Mouse (Mus musculus): ENCODE data around the gene Cltc.

The Cltc gene

DNA sequence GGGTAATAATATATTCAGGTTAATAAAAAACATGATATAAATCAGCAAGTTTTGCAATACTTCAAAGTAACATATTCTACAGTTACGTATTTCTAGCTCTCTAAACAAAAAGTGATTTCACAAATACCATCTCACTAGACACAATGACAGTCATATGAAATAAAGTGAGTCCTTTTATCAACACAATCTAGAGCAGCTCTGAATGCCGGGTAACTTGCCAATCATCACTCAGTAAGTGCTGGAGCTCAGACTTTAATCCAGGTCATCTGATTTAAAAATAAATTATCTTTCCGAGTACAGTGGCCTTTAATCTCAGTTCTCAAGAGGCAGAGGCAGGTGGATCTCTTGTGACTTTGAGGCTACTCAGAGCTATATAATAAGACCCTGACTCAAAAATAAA, 75.9 kb downstream of the Cltc start:
- no peak for DNase-seq

GRCm38 (mm10) chr11:86680729-86681128, 76.6 kb downstream of the Cltc start:
- peak; percentile 49 for DNase-seq

GRCm38 (mm10) chr11:86678957-86679356, 78.4 kb downstream of the Cltc start:
- DNase-seq, result peak; percentile 57

DNA sequence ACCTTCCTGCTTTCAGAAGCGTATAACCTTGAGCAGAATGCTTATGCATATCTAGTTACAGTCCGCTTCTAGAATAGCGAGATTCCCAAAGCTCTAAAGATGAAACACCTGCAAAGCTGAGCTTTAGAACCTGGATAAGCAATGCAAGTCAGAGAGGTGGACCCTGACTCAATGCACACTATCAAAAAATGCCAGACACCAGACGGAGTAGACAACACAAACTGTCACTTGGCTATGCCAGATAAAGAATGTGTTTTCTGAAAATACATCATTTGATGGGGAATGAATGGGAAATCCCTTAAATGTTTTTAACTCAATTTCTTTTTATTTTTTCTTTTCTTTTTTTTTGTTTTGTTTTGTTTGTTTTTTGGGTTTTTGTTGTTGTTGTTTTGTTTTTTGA, 81.8 kb downstream of the Cltc start:
- no peak for DNase-seq

- no peak for DNase-seq
Observed at GRCm38 (mm10) chr11:86672772-86673171, 84.6 kb downstream of the Cltc start.

- no peak for DNase-seq
Observed at GRCm38 (mm10) chr11:86671041-86671675, 86.2 kb downstream of the Cltc start.

- DNase-seq, result no peak
Observed at GRCm38 (mm10) chr11:86668169-86668568, 89.2 kb downstream of the Cltc start.

- no peak for DNase-seq
Observed at GRCm38 (mm10) chr11:86667553-86667952, 89.8 kb downstream of the Cltc start.

GRCm38 (mm10) chr11:86664406-86664805, 93.0 kb downstream of the Cltc start:
- no peak for DNase-seq

GRCm38 (mm10) chr11:86663977-86664376, 93.4 kb downstream of the Cltc start:
- no peak for DNase-seq

GRCm38 (mm10) chr11:86662986-86663895, 94.1 kb downstream of the Cltc start:
- DNase-seq, result no peak

GRCm38 (mm10) chr11:86657863-86658262, 99.5 kb downstream of the Cltc start:
- peak; percentile 25 for DNase-seq

DNA sequence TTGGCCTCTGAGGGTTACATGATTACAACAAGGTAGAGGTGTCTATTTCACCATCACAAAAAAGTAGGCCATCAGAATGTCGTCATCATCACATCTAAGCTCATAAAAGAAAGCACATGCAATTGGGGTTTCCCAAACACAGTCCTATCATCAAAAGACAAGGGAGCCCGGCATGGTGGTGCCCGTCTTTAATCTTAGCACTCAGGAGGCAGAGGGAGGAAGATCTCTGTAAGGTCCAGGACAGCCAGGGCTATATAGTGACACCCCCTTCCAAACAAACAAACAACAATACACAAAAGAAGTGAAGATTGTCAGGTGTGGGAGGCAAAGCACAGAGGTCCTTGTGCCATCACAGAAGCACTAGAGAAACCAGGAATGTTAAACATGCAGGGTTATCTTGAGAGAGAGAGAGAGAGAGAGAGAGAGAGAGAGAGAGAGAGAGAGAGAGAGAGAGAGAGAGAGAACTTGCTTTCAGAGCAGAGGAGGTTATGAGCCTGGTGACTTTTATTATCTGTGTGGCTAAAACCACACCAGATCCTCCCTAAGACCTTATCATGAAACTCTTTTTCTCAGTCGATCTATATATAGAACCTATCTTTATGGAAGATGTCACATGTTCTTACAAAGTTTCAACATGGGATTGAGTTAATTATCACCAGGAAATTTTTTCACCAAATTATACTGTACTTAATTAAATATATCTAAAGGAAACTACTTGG, 100.4 kb downstream of the Cltc start:
- no peak for DNase-seq

DNA sequence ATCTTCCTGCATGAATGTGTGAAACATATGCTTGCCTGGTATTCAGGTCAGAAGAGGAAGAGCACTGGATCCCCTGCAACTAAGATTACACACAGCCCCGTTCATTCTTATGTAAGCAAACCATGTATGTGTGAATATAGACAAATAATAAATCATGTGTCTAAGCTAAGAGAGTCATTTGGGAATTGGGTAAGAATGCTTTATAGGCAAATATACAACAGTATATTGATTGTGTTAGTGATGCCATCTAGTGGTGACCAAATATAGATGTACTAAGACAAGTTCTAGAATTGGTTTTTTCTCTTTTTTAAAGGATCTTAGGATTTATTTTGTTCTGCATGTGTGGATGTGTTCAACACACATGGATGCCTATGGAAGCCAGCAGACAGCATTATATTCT, 101.7 kb downstream of the Cltc start:
- DNase-seq, result peak; percentile 15

DNA sequence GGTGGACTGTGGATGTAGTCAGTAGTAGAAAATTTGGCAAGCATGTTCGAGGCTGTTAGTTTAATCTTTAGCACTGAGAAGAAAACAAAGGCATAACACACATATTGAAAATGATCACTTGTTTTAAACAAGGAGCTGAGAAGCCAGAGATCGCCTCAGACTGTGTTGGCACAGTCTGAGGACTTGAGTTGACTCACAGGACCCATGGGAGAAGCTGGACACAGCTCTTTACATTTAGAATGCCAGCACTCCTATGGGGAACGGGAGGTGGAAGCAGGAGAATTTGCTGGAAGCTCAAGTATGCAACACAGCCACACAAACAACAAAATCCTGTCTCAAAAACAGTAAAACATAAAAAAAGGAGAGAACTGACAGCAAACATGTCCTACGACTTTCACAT, 103.3 kb downstream of the Cltc start:
- no peak for DNase-seq

GRCm38 (mm10) chr11:86653446-86653845, 103.9 kb downstream of the Cltc start:
- DNase-seq, result peak; percentile 87

GRCm38 (mm10) chr11:86652578-86652979, 104.8 kb downstream of the Cltc start:
- DNase-seq, result peak; percentile 44

GRCm38 (mm10) chr11:86650676-86651075, 106.7 kb downstream of the Cltc start:
- no peak for DNase-seq

DNA sequence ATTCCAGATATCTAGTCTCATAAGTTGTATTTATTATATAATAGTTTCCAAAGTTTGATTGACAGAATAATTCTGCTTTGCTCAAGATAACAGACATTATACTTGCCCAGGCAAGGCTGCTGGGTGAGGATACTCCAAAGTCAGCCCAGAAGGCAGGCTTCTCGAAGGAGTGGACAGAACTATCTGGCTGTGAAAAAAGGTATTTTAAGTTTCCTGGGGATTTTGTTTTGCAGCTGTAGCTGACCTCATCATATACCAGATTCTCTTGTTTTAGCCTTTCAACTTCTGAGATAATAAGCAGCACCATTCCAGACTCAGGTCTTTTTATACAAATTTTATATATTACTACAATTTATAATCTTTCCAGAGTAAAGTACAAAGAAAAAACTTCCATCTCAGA, 107.8 kb downstream of the Cltc start:
- no peak for DNase-seq

DNA sequence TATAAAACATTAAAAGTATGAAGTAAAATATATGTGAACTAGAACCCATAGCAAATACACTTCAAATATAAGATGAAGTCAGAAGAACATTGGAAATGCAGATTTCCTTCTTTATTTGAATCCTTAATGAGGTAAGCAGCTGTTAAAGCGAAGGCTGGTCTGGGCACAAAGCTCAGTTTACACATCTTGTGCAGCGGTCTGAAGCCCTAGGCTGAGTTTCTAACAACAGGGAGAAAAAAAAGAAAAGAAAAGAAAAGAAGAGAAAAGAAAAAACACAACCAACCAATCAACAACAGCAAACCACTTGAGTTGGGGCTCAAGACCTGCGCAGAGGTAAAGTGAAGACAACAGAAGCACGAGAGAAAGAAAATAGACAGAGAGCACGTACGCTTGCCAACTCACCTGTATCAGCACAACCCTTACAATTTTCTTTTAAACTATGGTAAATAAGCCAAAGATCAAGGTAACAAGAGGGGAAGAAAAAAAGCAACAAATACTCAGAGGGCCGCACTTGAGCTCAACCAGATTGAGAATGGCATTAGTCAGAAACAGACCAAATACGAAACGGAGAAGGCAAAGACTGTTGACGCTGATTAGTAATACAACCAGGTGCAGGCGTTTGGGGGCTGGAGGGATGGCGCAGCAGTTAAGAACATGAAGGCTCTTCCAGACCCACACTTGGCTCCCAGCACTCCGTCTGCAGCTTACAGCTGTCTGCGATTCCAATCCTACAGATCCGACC, 109.5 kb downstream of the Cltc start:
- DNase-seq, result no peak

DNA sequence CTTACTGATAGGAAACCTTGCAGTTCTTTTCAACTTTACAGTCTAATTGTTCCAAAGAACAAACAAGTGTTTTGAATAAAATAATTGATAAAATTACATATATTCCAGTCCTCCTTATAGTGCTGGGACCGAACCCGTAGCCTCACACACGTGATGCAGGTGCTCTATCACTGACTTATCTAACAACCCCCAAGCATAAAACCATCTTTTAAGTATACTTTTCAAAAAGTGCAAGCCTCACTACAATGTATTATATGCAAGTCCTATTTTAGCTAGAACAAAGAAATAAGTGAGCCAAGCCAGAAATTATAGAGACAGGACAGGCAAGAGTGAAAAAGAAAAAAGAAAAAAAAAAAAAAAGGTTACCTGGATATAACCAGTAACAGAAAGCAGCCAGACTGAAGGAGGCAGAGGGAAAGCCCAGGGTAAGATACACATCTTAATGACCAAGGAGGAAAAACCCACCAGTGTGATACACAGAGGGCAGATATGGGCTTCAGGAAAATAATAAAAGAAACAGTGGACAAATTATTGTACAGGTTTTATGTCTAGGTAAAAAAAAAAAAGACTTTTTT, 110.4 kb downstream of the Cltc start:
- no peak for DNase-seq

GRCm38 (mm10) chr11:86646136-86646834, 111.1 kb downstream of the Cltc start:
- DNase-seq, result peak; percentile 83

Measured in lung, postnatal 36 days (tissue).